13 mouse cellular contexts compared by ENCODE assay signal in the genomic region with DNA sequence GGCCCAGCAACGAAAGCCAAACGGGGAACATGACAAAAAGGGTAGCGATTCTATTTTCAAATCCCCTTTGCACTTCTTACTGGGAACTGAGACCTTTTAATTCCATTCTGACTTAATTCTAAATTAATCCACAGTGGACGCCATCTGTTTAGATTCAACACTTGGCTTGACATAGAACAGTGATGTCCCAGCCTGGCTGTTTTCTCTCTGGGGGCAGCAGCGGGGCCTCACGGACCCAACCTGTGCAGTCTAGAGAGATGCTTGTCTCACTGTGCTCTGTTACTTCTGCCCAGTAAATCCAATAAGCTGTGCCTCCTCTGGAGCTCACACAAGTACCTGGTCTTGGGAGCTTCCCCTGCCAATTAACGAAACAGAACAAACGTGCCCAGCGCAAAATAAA. TPM values are rescaled to one million over a fixed set of nuclear protein-coding genes. Genes with fewer than 3 reads are reported as not detected.
DNase-seq lines count a peak whose midpoint lies in the region; ATAC-seq and TF ChIP-seq lines count a peak whose summit lies in the region.
"Had no signal": no experiment of that assay in that cellular context is flagged by ENCODE, and none has a peak within 500 bp of the region (broad histone marks: within the 10 kb centered on the region; RNA-seq: fewer than 3 reads in every experiment).

No protein-coding gene starts in this region.

- H3K9ac ChIP-seq in heart, postnatal 0 days (replicated peaks; ENCODE audit: low read depth, low read length), result no peak overlapping the region
- no peak overlapping the region for H3K9ac ChIP-seq in stomach, embryonic 15.5 days

- TF ChIP-seq CTCF in heart, postnatal 0 days (IDR thresholded peaks at IDR 0.05; ENCODE audit: low read depth), result no peak
- no peak for TF ChIP-seq CTCF in spleen, adult 2 months (IDR thresholded peaks at IDR 0.05; ENCODE audit: extremely low read depth, insufficient read depth, insufficient read length, insufficient replicate concordance)

- ATAC-seq in heart, postnatal 0 days (ENCODE audit: insufficient read depth, low read depth), result no peak
- ATAC-seq in stomach, embryonic 15.5 days (ENCODE audit: insufficient read depth, low FRiP score, low read depth), result no peak
- no peak for ATAC-seq in CD4-positive, CD25-positive, alpha-beta regulatory T cell, adult 4 months

- 0 out of 2 replicates have a peak, but pooled peaks cover 6% of the 10 kb centered on the region for H3K27me3 ChIP-seq in heart, postnatal 0 days (ENCODE audit: control insufficient read depth, insufficient read depth, low read length)
- H3K27me3 ChIP-seq in spleen, adult 2 months (ENCODE audit: control insufficient read depth, insufficient read depth, low read length), result no peaks in the 10 kb centered on the region
- no peaks in the 10 kb centered on the region for H3K27me3 ChIP-seq in stomach, embryonic 15.5 days (replicated peaks)

- no peak overlapping the region for H3K4me3 ChIP-seq in heart, postnatal 0 days (ENCODE audit: low read depth, low read length)
- no peak overlapping the region for H3K4me3 ChIP-seq in spleen, adult 2 months (ENCODE audit: extremely low read depth, insufficient read depth, insufficient read length)
- H3K4me3 ChIP-seq in stomach, embryonic 15.5 days (replicated peaks), result no peak overlapping the region
- H3K4me3 ChIP-seq: megakaryocyte, embryonic 14.5 days had no signal

- intact Hi-C loops in heart, postnatal 25 days (cut with DNase I), result no loop called here

- H3K36me3 ChIP-seq in heart, postnatal 0 days (replicated peaks; ENCODE audit: control insufficient read depth, insufficient read depth, low read length), result no peaks in the 10 kb centered on the region
- no peaks in the 10 kb centered on the region for H3K36me3 ChIP-seq in spleen, adult 2 months (ENCODE audit: control insufficient read depth, insufficient read depth, low read length)
- H3K36me3 ChIP-seq in stomach, embryonic 15.5 days, result no peaks in the 10 kb centered on the region; the same call in 1 of the 2 replicates

- H3K27ac ChIP-seq in heart, postnatal 0 days (ENCODE audit: low read depth), result 0 out of 2 replicates have a peak overlapping the region, but pooled peaks have one; percentile 11
- H3K27ac ChIP-seq in spleen, adult 2 months (ENCODE audit: insufficient read depth, low read length), result 0 out of 2 replicates have a peak overlapping the region, but pooled peaks have one; percentile 7
- H3K27ac ChIP-seq in stomach, embryonic 15.5 days, result peak overlapping the region; percentile 87

- peaks cover 10% of the 10 kb centered on the region for H3K4me1 ChIP-seq in heart, postnatal 0 days (ENCODE audit: control insufficient read depth, insufficient read depth)
- H3K4me1 ChIP-seq in spleen, adult 2 months (ENCODE audit: control insufficient read depth, insufficient read depth, insufficient read length), result peaks cover 4% of the 10 kb centered on the region; the same call in 1 of the 2 replicates
- peaks cover 61% of the 10 kb centered on the region for H3K4me1 ChIP-seq in stomach, embryonic 15.5 days

- TF ChIP-seq POLR2A in spleen, adult 2 months (IDR thresholded peaks at IDR 0.05; ENCODE audit: low read depth, low read length), result no peak

- TF ChIP-seq EP300 in heart, postnatal 0 days (IDR thresholded peaks at IDR 0.05; ENCODE audit: low read depth), result no peak

- 66% methylated on average over 9 of the region's 9 CpGs for WGBS in heart, postnatal 0 days
- WGBS in spleen, adult 2 months, result 86% methylated on average over 9 of the region's 9 CpGs
- WGBS in stomach, embryonic 15.5 days, result 48% methylated on average over 9 of the region's 9 CpGs

- peak; percentile 69 for DNase-seq in cerebellum, adult 11-12 months
- DNase-seq in cerebellum, postnatal 4 days (ENCODE audit: low spot score in 2 of 2), result no peak
- DNase-seq in heart, postnatal 0 days (ENCODE audit: low spot score), result no peak
- DNase-seq in heart, postnatal 25 days (ENCODE audit: low spot score), result no peak
- DNase-seq in spleen, adult 2 months (ENCODE audit: low read depth in 1 of 2, low spot score in 2 of 2), result no peak
- no peak for DNase-seq in spleen, postnatal 36 days (ENCODE audit: low spot score in 2 of 2)
- DNase-seq: adrenal gland, adult 8-10 months; gastrocnemius, postnatal 25 days; kidney, postnatal 4 days; left cerebral cortex, postnatal 4 days had no signal

- H3K4me2 ChIP-seq in heart, postnatal 0 days (ENCODE audit: low read depth, low read length), result no peak overlapping the region
- no peak overlapping the region for H3K4me2 ChIP-seq in stomach, embryonic 15.5 days

- H3K9me3 ChIP-seq in heart, postnatal 0 days (replicated peaks; ENCODE audit: control insufficient read depth, low read length), result no peaks in the 10 kb centered on the region
- H3K9me3 ChIP-seq in stomach, embryonic 15.5 days, result no peaks in the 10 kb centered on the region
- H3K9me3 ChIP-seq: megakaryocyte, embryonic 14.5 days had no signal

RNA-seq across cellular contexts. Expression of a gene that starts 56.5 kb away (rescaled TPM):
- total RNA-seq in heart, postnatal 0 days (2014; rRNA removed; ENCODE audit: low replicate concordance), result 140 and 238 TPM in 2 replicates
- 35.4 and 35.7 TPM in 2 replicates for polyA plus RNA-seq in heart, postnatal 0 days (2015; fragmentation: Nextera tagmentation; extraction: Ambion mirVana)
- 100 to 1,000 TPM in 1 of 2 experiments, 10 to 100 TPM in 1; 91.2 to 111 TPM for total RNA-seq in heart, postnatal 25 days (2021)
- polyA plus RNA-seq in spleen, adult 2 months (2012; rRNA removed), result 17.3 and 18.4 TPM in 2 replicates
- polyA plus RNA-seq in stomach, embryonic 15.5 days (2015; fragmentation: Nextera tagmentation; extraction: Ambion mirVana), result 52.0 and 53.5 TPM in 2 replicates
- polyA plus RNA-seq in CD4-positive, CD25-positive, alpha-beta regulatory T cell, adult 4 months (2017; shearing (Covaris generic)), result 10 to 100 TPM; 15.9 to 23.4 TPM

Comparison
In these comparisons a context has a peak if more than half of its experiments do, and no peak if none do; other contexts are left out.
1. H3K27ac ChIP-seq: peak in every context shown above with its lines; median percentile 87 in stomach, embryonic 15.5 days; 11 in heart, postnatal 0 days; 7 in spleen, adult 2 months.